Mouse (Mus musculus) kidney, embryonic 15.5 days (tissue): Measurements from ENCODE around the gene Dnaaf5. TPM values are rescaled to one million over a fixed set of nuclear protein-coding genes. Genes with fewer than 3 reads are reported as not detected.
A peak's percentile ranks its signal among the peaks of the same experiment; 100 is the strongest.

Experiments
- ATAC-seq: fragments of 200-750 bp; cut with Nextera tagmentation; replicated peaks from 2 replicates; pipeline ENCODE4 v1.8.0; 2017; ENCODE audit warnings: moderate TSS enrichment; ENCODE audit not compliant: low FRiP score
- H3K27ac ChIP-seq: fragments of 300-500 bp; sonication (generic); 2 replicates; pipeline ENCODE4 v1.5.1; 2015; ENCODE audit warnings: mild to moderate bottlenecking, inconsistent platforms
- H3K27me3 ChIP-seq: fragments of 300-500 bp; sonication (generic); 2 replicates; pipeline ENCODE4 v1.6.1; 2015; ENCODE audit warnings: inconsistent platforms
- H3K36me3 ChIP-seq: fragments of 300-500 bp; sonication (generic); 2 replicates; pipeline ENCODE4 v1.6.1; 2015; ENCODE audit warnings: inconsistent platforms
- H3K4me1 ChIP-seq: fragments of 300-500 bp; sonication (generic); 2 replicates; pipeline ENCODE4 v1.6.1; 2015; ENCODE audit warnings: inconsistent platforms
- H3K4me2 ChIP-seq: fragments of 300-500 bp; sonication (generic); 2 replicates; pipeline ENCODE4 v1.6.1; 2015; ENCODE audit warnings: moderate library complexity, mild to moderate bottlenecking, inconsistent platforms
- H3K4me3 ChIP-seq: fragments of 300-500 bp; sonication (generic); replicated peaks from 2 replicates; pipeline ENCODE4 v1.5.1; 2015; ENCODE audit warnings: mild to moderate bottlenecking, inconsistent platforms
- H3K9ac ChIP-seq: fragments of 300-500 bp; sonication (generic); 2 replicates; pipeline ENCODE4 v1.6.1; 2015; ENCODE audit warnings: mild to moderate bottlenecking, inconsistent platforms
- H3K9me3 ChIP-seq: fragments of 300-500 bp; sonication (generic); replicated peaks from 2 replicates; pipeline ENCODE4 v1.6.1; 2016; ENCODE audit warnings: inconsistent platforms
- WGBS: fragments of 180-500 bp; shearing (Covaris S2); methylation state at CpG from one replicate; pipeline ENCODE4 v1.1.7; 2015; ENCODE audit warnings: mixed read lengths; 5-methylcytosine and 5-hydroxymethylcytosine counted together
- polyA plus RNA-seq: library from polyadenylated mRNA; unstranded; fragments of >200 nt; fragmentation: Nextera tagmentation; extraction: Ambion mirVana; gene quantifications from 2 replicates; pipeline ENCODE4 v1.2.1, GENCODE M21; 2015

Dnaaf5 gene
- polyA plus RNA-seq, result 8.7 and 10.4 TPM in 2 replicates

- Histone ChIP-seq H3K9me3 (no peaks in the 10 kb centered on the region), H3K9ac (peak within 1 kb of the TSS; percentile 70), H3K27me3 (no peaks in the 10 kb centered on the region), H3K36me3 (peaks cover 32% of the 10 kb centered on the region), H3K4me2 (peak within 1 kb of the TSS; percentile 82), H3K4me3 (peak within 1 kb of the TSS; percentile 73), H3K4me1 (peaks cover 21% of the 10 kb centered on the region), H3K27ac (peak within 1 kb of the TSS; percentile 76)
- peak; percentile 97 for ATAC-seq
- WGBS, result under 1% methylated on average over 86 of the region's 87 CpGs
Measured at GRCm38 (mm10) chr5:139149681-139150602, at the start of gene Dnaaf5, which contains the start of gene Prkar1b. Gene Dnaaf5, plus strand, starts transcription at chr5:139150223. Gene Prkar1b, minus strand, starts transcription at chr5:139150001.

GRCm38 (mm10) chr5:139101783-139102182, 48.2 kb upstream of the Dnaaf5 start:
- no peak overlapping the region for H3K4me2 ChIP-seq
- H3K4me3 ChIP-seq, result no peak overlapping the region
- peaks cover 7% of the 10 kb centered on the region; the same call in 1 of the 2 replicates for H3K36me3 ChIP-seq
- 0 out of 2 replicates have a peak, but pooled peaks cover 5% of the 10 kb centered on the region for H3K4me1 ChIP-seq
- no peaks in the 10 kb centered on the region for H3K27me3 ChIP-seq
- H3K9me3 ChIP-seq, result 0 out of 2 replicates have a peak, but pooled peaks cover 2% of the 10 kb centered on the region
- 64% methylated on average over 6 of the region's 6 CpGs for WGBS
- H3K9ac ChIP-seq, result no peak overlapping the region
- ATAC-seq, result no peak
- no peak overlapping the region for H3K27ac ChIP-seq

GRCm38 (mm10) chr5:139107815-139108214, 42.2 kb upstream of the Dnaaf5 start:
- WGBS, result 75% methylated on average over 9 of the region's 9 CpGs
- no peak overlapping the region for H3K9ac ChIP-seq
- H3K4me3 ChIP-seq, result no peak overlapping the region
- H3K36me3 ChIP-seq, result peaks cover 16% of the 10 kb centered on the region; the same call in 1 of the 2 replicates
- H3K4me1 ChIP-seq, result no peaks in the 10 kb centered on the region; the same call in 1 of the 2 replicates
- H3K27ac ChIP-seq, result no peak overlapping the region
- ATAC-seq, result no peak
- H3K9me3 ChIP-seq, result no peaks in the 10 kb centered on the region
- H3K4me2 ChIP-seq, result no peak overlapping the region
- no peaks in the 10 kb centered on the region for H3K27me3 ChIP-seq

- Histone ChIP-seq H3K9me3 (no peaks in the 10 kb centered on the region), H3K27me3 (no peaks in the 10 kb centered on the region), H3K36me3 (peaks cover 13% of the 10 kb centered on the region; the same call in 1 of the 2 replicates), H3K4me1 (no peaks in the 10 kb centered on the region; the same call in 1 of the 2 replicates), H3K4me3 (no peak overlapping the region), H3K4me2 (no peak overlapping the region), H3K9ac (no peak overlapping the region), H3K27ac (no peak overlapping the region)
- WGBS, result 84% methylated on average over 2 of the region's 2 CpGs
- no peak for ATAC-seq
Measured at GRCm38 (mm10) chr5:139110140-139110855, 39.7 kb upstream of the Dnaaf5 start.

- H3K36me3 ChIP-seq, result 0 out of 2 replicates have a peak, but pooled peaks cover 9% of the 10 kb centered on the region
- H3K9me3 ChIP-seq, result no peaks in the 10 kb centered on the region
- 70% methylated on average over 9 of the region's 9 CpGs for WGBS
- H3K4me1 ChIP-seq, result no peaks in the 10 kb centered on the region; the same call in 1 of the 2 replicates
- H3K4me3 ChIP-seq, result no peak overlapping the region
- ATAC-seq, result no peak
- no peak overlapping the region for H3K4me2 ChIP-seq
- no peaks in the 10 kb centered on the region for H3K27me3 ChIP-seq
- no peak overlapping the region for H3K9ac ChIP-seq
- H3K27ac ChIP-seq, result no peak overlapping the region
Measured at GRCm38 (mm10) chr5:139111991-139112390, 38.0 kb upstream of the Dnaaf5 start.

- H3K9ac ChIP-seq, result no peak overlapping the region
- H3K27ac ChIP-seq, result no peak overlapping the region
- no peaks in the 10 kb centered on the region for H3K27me3 ChIP-seq
- H3K9me3 ChIP-seq, result no peaks in the 10 kb centered on the region
- H3K4me1 ChIP-seq, result no peaks in the 10 kb centered on the region; the same call in 1 of the 2 replicates
- H3K36me3 ChIP-seq, result 0 out of 2 replicates have a peak, but pooled peaks cover 7% of the 10 kb centered on the region
- WGBS, result 59% methylated on average over 9 of the region's 9 CpGs
- no peak for ATAC-seq
- H3K4me3 ChIP-seq, result no peak overlapping the region
- no peak overlapping the region for H3K4me2 ChIP-seq
Measured at GRCm38 (mm10) chr5:139112418-139112817, 37.6 kb upstream of the Dnaaf5 start.

- Histone ChIP-seq H3K4me3 (no peak overlapping the region), H3K9me3 (no peaks in the 10 kb centered on the region), H3K36me3 (no peaks in the 10 kb centered on the region), H3K4me1 (peaks cover 5% of the 10 kb centered on the region), H3K27me3 (no peaks in the 10 kb centered on the region), H3K4me2 (no peak overlapping the region), H3K9ac (no peak overlapping the region), H3K27ac (no peak overlapping the region)
- ATAC-seq, result no peak
- WGBS, result 75% methylated on average over 4 of the region's 4 CpGs
Measured at GRCm38 (mm10) chr5:139114876-139115275, 35.1 kb upstream of the Dnaaf5 start.

- no peak overlapping the region for H3K9ac ChIP-seq
- no peak overlapping the region for H3K27ac ChIP-seq
- WGBS, result 95% methylated on average over 7 of the region's 7 CpGs
- no peaks in the 10 kb centered on the region for H3K9me3 ChIP-seq
- H3K36me3 ChIP-seq, result no peaks in the 10 kb centered on the region
- no peak for ATAC-seq
- no peak overlapping the region for H3K4me3 ChIP-seq
- H3K4me1 ChIP-seq, result peaks cover 5% of the 10 kb centered on the region
- H3K27me3 ChIP-seq, result no peaks in the 10 kb centered on the region
- H3K4me2 ChIP-seq, result no peak overlapping the region
Measured at GRCm38 (mm10) chr5:139115507-139115906, 34.5 kb upstream of the Dnaaf5 start.

- 70% methylated on average over 5 of the region's 5 CpGs for WGBS
- H3K36me3 ChIP-seq, result 0 out of 2 replicates have a peak, but pooled peaks cover 5% of the 10 kb centered on the region
- no peaks in the 10 kb centered on the region for H3K27me3 ChIP-seq
- no peak for ATAC-seq
- no peak overlapping the region for H3K4me2 ChIP-seq
- H3K27ac ChIP-seq, result no peak overlapping the region
- no peak overlapping the region for H3K4me3 ChIP-seq
- peaks cover 5% of the 10 kb centered on the region; the same call in 1 of the 2 replicates for H3K4me1 ChIP-seq
- no peak overlapping the region for H3K9ac ChIP-seq
- H3K9me3 ChIP-seq, result no peaks in the 10 kb centered on the region; the same call in 1 of the 2 replicates
Measured at GRCm38 (mm10) chr5:139118139-139118960, 31.7 kb upstream of the Dnaaf5 start.

GRCm38 (mm10) chr5:139118961-139119276, 31.1 kb upstream of the Dnaaf5 start:
- Histone ChIP-seq H3K27ac (no peak overlapping the region), H3K9ac (no peak overlapping the region), H3K9me3 (no peaks in the 10 kb centered on the region; the same call in 1 of the 2 replicates), H3K4me3 (no peak overlapping the region), H3K27me3 (no peaks in the 10 kb centered on the region), H3K4me2 (no peak overlapping the region), H3K36me3 (0 out of 2 replicates have a peak, but pooled peaks cover 5% of the 10 kb centered on the region), H3K4me1 (peaks cover 5% of the 10 kb centered on the region; the same call in 1 of the 2 replicates)
- ATAC-seq, result no peak
- WGBS, result 68% methylated on average over 2 of the region's 2 CpGs

- peaks cover 3% of the 10 kb centered on the region for H3K27me3 ChIP-seq
- H3K9me3 ChIP-seq, result no peaks in the 10 kb centered on the region; the same call in 1 of the 2 replicates
- ATAC-seq, result no peak
- H3K36me3 ChIP-seq, result 0 out of 2 replicates have a peak, but pooled peaks cover 7% of the 10 kb centered on the region
- no peak overlapping the region for H3K4me3 ChIP-seq
- H3K4me2 ChIP-seq, result no peak overlapping the region
- no peak overlapping the region for H3K27ac ChIP-seq
- no peak overlapping the region for H3K9ac ChIP-seq
- H3K4me1 ChIP-seq, result peaks cover 16% of the 10 kb centered on the region
- 82% methylated on average over 3 of the region's 3 CpGs for WGBS
Measured at GRCm38 (mm10) chr5:139125717-139126116, 24.3 kb upstream of the Dnaaf5 start.
